Mouse (Mus musculus) bone marrow, adult 2 months (tissue): ENCODE results near the gene Zc3h15.

Experiments used
- CTCF ChIP-seq: fragments of 200-500 bp; IDR thresholded peaks from 2 replicates; pipeline ENCODE4 v1.5.1; 2011; ENCODE audit warnings: low read length, control low read depth; ENCODE audit not compliant: control insufficient read depth, insufficient read depth
- POLR2A ChIP-seq: fragments of 200-500 bp; IDR thresholded peaks from 2 replicates; pipeline ENCODE4 v1.6.1; 2011; ENCODE audit warnings: low read depth, mild to moderate bottlenecking, control low read depth, low read length, borderline replicate concordance; ENCODE audit not compliant: control insufficient read depth

GRCm38 (mm10) chr2:83674421-83674820 lies 30.2 kb downstream of the Zc3h15 start:
- no peak for TF ChIP-seq POLR2A
- TF ChIP-seq CTCF, result no peak
